Mouse (Mus musculus) thymus, adult 2 months (tissue): ENCODE measurements around the gene Nostrin.

Experiments
- CTCF ChIP-seq: fragments of 200-500 bp; IDR thresholded peaks from 2 replicates; pipeline ENCODE4 v1.5.1; 2012; ENCODE audit warnings: mild to moderate bottlenecking, control low read depth, low read length, moderate library complexity, borderline replicate concordance; ENCODE audit not compliant: control insufficient read depth, poor library complexity, insufficient read depth; ENCODE audit errors: extremely low read depth
- POLR2A ChIP-seq: fragments of 200-500 bp; IDR thresholded peaks from 2 replicates; pipeline ENCODE4 v1.6.1; 2012; ENCODE audit warnings: mild to moderate bottlenecking, low read length, control low read depth, moderate library complexity; ENCODE audit not compliant: control insufficient read depth, poor library complexity, insufficient read depth; ENCODE audit errors: extremely low read depth

GRCm38 (mm10) chr2:69097526-69097925 is 38.1 kb upstream of the Nostrin start:
- TF ChIP-seq POLR2A (no peak), CTCF (no peak)
